Mouse (Mus musculus) ES-Bruce4 (cell line): ENCODE results near the gene Palm3.

ENCODE experiments used
- CTCF ChIP-seq: IDR thresholded peaks from one replicate; pipeline ENCODE4 v1.8.1; 2011; ENCODE audit warnings: low read depth, low read length
- EP300 ChIP-seq: IDR thresholded peaks from 2 replicates; pipeline ENCODE4 v1.6.1; 2011; ENCODE audit warnings: low read depth, low read length; ENCODE audit not compliant: insufficient read depth

- TF ChIP-seq CTCF: no peak
- no peak for TF ChIP-seq EP300
Observed at GRCm38 (mm10) chr8:84025863-84026262, 4.6 kb downstream of the Palm3 start.
